Mouse (Mus musculus): ENCODE measurements around the gene Rhox3f.
"Not testable (repeated sequence)": the region's sequence is repeated elsewhere in the genome, so short reads cannot be mapped to it uniquely, and the experiment has no call there.

The Rhox3f gene

DNA sequence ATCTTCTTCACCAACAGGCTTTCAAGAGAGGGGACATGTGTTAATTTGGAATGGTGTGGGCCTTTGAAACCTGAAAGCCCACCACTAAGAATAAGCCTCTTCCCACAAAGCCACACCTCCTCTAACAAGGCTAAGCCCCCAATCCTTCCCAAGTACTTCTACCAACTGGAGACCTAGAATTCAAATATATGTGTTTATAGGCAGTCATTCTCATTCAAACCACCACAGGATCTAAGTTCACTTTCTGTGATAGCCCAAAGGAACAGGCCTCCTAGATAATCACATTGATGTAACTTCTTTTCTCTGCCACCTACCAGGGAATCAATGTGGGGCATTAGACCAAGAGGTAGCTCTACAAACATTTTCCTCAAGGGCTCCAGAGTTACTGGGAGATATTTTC lies at the start of gene Rhox3f:
Gene Rhox3f, plus strand, starts transcription at position 301 of the 400 bp plus-strand sequence.
- DNase-seq (ENCODE audit: low spot score) = not testable (repeated sequence)

DNA sequence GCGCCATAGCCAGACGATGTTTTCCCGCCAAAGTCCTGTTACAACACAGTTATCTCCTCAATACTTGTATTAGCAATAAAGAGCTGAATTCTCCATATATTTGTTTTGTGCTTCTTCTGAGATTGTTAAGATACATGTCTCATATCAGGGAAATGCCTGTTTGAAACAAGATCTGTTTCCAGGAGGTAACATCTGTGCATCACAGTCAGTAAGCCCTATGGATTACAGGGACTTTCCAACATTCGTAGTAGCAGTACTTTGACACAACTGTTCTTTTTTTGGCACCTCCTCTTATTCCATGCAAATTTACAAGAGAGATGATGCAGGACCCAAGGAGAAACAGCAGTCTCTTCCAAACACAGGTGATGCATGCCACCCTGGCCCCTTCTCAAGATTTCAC lies 39.1 kb upstream of the Rhox3f start, which contains the start of gene Rhox3e:
Gene Rhox3e, plus strand, starts transcription at position 301 of the 400 bp plus-strand sequence.
- not testable (repeated sequence) for DNase-seq (ENCODE audit: low spot score)

DNA sequence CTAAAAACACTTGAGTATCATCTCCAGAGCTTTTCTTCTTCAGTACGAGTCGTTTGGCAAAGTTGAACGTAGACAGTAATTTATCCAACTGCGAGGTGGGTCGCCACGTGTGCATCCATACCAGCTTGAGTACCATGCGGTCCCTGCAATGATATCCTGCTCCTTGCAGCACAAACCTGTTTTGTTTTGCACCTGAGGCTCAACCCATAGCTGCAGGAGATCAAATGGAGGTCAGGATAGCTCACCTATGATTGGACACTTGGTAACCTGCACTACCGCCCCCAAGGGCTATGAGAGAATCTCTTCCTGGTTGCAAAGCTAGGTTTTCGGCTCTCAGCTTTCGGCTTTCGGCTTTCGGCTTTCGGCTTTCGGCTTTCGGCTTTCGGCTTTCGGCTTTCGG lies 23.7 kb upstream of the Rhox3f start, which contains the start of gene Rhox4e:
Gene Rhox4e, plus strand, starts transcription at position 301 of the 400 bp plus-strand sequence.
- not testable (repeated sequence) for DNase-seq (ENCODE audit: low spot score)

DNA sequence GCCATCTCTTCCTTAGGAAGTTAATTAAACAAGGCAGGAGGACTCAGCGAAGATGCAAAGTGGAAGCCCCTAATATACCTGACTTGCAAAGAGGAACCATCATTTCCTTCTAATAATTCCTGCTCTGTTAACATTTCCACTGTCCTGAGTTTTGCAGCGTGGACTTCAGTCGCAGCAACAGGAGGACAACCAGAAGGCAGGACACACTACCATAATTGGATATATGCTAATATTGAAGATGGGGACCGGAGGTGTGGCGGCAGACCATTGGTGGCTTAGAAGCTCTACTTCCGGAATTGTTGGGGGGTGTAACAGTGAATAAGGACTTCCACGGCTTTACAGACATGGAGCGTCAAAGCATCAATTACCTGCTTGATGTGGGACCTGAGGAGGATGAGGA lies 9.7 kb upstream of the Rhox3f start, which contains the start of gene Rhox2f:
Gene Rhox2f, plus strand, starts transcription at position 301 of the 400 bp plus-strand sequence.
- DNase-seq (ENCODE audit: low spot score) = not testable (repeated sequence)

DNA sequence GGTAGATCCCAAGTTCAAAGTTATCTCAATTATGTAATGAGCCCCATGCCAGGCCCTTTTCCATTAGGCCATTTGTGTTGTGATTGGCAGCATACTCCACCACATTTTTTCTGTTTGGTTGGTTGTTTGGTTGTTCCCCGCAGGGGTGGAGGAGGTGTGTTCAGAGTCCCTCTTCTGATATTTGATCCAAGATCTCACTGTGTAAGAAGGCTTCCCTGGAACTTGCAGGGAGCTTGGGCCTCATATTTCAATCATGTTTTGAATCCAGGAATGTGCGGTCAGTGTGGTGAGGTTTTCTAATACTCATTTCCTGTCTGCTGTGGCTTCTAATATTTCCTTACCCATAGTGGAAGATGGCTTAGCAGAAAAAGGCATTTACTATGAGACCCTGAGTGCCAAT lies 8.2 kb upstream of the Rhox3f start:
- not testable (repeated sequence) for DNase-seq (ENCODE audit: low spot score)

DNA sequence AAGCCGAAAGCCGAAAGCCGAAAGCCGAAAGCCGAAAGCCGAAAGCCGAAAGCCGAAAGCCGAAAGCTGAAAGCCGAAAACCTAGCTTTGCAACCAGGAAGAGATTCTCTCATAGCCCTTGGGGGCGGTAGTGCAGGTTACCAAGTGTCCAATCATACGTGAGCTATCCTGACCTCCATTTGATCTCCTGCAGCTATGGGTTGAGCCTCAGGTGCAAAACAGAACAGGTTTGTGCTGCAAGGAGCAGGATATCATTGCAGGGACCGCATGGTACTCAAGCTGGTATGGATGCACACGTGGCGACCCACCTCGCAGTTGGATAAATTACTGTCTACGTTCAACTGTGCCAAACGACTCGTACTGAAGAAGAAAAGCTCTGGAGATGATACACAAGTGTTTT lies 26.8 kb downstream of the Rhox3f start, which contains the start of gene Rhox4f:
Gene Rhox4f, minus strand, starts transcription at position 101 of the 400 bp plus-strand sequence.
- not testable (repeated sequence) for DNase-seq (ENCODE audit: low spot score)

DNA sequence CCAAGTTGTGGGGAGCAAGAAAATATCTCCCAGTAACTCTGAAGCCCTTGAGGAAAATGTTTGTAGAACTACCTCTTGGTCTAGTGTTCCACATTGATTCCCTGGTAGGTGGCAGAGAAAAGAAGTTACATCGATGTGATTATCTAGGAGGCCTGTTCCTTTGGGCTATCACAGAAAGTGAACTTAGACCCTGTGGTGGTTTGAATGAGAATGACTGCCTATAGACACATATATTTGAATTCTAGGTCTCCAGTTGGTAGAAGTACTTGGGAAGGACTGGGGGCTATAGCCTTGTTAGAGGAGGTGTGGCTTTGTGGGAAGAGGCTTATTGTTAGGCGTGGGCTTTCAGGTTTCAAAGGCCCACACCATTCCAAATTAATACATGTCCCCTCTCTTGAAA lies 47.7 kb downstream of the Rhox3f start, which contains the start of gene Rhox3g:
Gene Rhox3g, minus strand, starts transcription at position 101 of the 400 bp plus-strand sequence.
- DNase-seq (ENCODE audit: low spot score) = not testable (repeated sequence)

Measured in layer of hippocampus, adult 9-10 months (tissue).